Mouse (Mus musculus): ENCODE results near the gene Camkv.
A peak's percentile ranks its signal among the peaks of the same experiment; 100 is the strongest.

The Camkv gene

DNA sequence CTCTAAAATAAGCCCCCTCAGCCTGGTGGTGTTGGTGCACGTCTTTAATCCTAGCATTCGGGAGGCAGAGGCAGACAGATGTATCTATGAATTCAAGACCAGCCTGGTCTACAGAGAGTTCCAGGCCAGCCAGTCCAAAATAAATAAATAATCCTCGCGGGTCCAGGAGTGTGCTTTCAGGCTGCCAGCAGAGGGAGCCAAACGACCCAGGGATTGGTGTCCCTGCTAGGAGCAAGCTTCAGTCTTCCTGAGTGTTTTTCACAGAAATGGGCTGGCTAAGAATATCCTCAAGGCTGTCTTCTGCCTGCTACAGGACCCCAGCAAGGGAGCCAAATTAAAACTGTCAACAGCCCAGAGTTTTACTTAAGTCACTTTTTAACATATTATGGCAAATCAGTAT is 28.2 kb downstream of the Camkv start:
- peak; percentile 85 to 95 for DNase-seq (ENCODE audit: low spot score in 2 of 2)

DNA sequence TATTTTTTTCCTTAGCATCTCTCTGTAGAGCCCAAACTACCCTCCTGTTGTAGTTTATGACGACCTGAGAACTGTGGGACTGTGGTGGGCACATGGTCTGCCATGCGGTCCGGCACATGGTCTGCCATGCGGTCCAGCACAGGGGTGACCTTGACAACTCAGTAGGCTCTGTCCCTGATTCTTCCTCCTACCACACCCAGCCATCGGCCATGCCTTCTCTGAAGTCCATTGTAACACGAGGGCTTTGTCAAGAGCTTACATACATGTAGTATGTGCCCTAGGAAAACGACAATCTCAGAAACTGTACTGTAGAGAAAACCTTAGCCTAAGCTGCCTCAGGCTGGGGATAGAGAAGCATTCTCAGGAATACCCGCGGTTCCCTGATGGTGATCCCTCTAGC is 29.2 kb downstream of the Camkv start:
- DNase-seq (ENCODE audit: low spot score in 2 of 2) = no peak

DNA sequence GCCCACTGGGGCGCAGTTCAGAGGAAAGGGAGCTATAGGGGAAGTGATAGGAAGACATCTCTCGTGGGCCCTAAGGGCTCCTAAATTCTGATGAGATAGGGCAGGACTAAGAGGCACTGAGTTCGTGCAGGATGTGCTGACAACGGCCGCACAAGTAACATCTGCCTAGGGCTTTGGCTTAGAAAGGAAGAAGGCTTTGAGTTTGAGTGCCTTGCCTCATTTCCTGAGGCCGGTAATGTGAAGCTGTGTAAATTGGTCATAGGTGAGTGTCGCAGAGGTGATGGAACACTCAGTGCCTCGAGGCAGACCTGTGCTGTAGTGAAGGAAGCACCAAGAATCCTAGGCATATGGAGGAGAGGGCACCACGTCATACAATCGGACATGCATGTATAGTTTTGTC is 31.2 kb downstream of the Camkv start:
- no peak for DNase-seq (ENCODE audit: low spot score in 2 of 2)

DNA sequence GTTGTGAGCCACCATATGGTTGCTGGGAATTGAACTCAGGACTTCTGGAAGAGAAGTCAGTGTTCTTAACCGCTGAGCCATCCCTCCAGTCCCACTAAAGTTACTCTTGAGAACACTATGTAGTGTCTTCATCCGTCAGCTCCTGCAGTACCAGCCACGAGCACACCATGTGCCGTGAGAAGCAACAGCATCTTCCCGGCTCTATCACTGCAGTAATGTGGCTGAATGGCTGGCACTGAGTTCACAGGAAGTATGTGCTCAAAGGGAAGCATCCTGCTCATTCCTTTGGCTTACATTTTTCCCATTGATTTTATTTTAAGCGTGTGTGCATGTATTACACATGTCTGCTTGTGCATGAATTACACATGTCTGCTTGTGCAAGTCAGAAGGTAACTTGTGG is 32.0 kb downstream of the Camkv start:
- DNase-seq (ENCODE audit: low spot score in 2 of 2) = no peak

DNA sequence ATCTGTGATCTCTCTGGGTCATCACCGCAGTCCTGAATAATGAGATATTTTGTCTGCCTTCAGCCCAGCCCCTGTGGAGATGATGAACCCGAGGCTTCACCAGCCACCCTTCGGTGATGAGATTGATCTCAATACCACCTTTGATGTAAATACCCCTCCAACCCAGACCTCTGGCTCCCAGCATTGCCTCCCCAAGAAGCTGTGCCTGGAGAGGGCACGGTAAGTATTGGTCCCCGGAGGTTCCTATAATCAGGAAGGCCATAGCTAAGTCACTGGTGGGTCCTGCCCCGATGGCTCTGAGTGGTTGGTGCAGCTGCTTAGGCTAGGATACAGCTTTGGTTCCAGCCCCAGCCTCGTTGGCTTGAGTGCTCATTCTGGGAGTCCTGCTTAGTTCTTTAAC is 33.1 kb downstream of the Camkv start:
- DNase-seq (ENCODE audit: low spot score in 2 of 2) = no peak

DNA sequence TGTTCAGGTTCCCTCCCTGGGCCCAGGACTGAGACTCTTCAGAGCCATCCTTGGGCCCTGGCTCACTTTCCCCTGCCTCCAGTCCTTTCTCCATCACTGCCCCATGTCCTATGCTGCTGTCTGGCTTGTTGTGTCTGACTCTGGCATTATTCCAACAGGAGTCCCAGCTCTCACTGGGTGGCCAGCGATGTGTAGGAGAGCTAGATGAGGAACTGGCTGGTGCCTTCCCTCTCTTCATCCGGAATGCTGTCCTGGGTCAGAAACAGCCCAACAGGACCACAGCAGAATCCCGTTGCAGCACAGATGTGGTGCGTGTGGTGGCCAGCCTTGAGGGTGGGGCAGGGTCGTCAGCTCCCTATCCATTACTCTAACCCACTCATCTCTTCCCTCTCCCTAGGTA is 34.8 kb downstream of the Camkv start:
- DNase-seq (ENCODE audit: low spot score in 2 of 2) = no peak

DNA sequence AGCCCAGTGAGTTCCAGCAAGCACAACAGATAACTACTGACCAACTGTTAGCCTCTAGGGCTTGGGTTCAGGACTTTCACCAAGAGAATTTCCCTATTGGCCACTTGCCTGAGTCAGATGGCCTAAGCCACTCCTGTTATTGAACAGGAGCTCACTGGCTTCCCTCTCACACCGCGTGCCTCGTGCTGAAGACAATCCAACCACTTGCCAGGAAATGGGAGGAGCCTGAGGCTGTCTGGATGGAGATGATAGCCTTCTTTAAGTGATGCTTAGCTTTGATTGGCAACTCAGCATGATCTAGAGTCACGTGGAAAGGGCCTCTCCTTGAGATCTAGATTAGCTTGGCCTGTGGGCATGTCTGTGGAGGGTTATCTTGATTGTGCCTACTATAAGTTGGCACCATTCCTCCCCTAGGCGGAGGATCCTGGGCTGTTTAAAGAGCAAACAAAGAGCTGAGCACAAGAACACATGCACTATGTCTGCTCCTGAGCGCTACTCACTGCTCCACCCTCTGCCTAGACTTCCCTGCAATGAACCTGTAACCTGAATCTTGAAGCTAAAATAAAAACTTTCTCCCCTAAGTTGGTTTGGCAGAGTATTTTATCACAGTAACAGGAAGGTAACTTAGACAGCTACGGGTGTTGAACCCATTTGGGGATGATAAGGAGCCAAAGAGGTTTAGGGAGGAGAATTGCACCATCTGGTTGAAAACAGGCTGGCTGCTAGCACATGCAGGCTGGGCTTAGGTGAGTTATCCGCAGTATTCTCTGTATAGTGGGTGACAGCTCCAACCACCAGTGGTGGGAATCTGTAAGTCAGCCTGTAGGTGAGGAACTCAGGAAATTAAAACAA is 36.4 kb downstream of the Camkv start:
- DNase-seq (ENCODE audit: low spot score in 2 of 2) = peak; percentile 77 to 78

DNA sequence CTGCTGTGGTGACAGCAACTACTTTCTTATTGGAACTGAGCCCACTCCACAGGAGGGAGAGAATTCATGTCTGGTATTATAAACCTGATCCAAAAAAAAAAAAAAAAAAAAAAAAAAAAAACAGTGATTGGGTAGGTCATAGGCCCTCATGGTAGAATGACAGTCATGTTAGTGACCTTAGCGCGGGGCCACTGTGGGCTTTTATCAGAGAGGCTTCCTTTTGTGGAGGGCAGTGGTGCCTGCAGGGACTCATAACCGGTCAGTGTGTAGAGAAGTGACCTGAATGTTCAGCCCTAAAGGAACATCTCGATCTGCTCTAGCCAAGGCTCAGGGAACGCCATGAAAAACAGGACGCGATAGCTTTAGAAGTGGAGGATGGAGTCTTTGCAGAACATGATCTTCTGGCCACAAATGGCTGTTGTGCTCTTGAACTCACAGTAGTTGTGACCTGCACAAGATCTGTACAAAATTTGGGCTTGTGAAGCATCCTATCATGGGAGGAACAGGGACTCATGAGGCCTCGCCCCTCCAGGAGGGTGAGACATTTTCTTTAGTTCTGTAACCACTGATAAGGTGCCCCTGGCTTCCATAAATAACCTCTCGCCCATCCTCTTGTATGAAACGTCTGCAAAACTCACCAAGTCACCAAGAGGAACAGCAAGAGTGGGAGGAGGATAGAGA is 39.2 kb downstream of the Camkv start:
- DNase-seq (ENCODE audit: low spot score in 2 of 2) = peak in 1 of 2 experiments; percentile 63

DNA sequence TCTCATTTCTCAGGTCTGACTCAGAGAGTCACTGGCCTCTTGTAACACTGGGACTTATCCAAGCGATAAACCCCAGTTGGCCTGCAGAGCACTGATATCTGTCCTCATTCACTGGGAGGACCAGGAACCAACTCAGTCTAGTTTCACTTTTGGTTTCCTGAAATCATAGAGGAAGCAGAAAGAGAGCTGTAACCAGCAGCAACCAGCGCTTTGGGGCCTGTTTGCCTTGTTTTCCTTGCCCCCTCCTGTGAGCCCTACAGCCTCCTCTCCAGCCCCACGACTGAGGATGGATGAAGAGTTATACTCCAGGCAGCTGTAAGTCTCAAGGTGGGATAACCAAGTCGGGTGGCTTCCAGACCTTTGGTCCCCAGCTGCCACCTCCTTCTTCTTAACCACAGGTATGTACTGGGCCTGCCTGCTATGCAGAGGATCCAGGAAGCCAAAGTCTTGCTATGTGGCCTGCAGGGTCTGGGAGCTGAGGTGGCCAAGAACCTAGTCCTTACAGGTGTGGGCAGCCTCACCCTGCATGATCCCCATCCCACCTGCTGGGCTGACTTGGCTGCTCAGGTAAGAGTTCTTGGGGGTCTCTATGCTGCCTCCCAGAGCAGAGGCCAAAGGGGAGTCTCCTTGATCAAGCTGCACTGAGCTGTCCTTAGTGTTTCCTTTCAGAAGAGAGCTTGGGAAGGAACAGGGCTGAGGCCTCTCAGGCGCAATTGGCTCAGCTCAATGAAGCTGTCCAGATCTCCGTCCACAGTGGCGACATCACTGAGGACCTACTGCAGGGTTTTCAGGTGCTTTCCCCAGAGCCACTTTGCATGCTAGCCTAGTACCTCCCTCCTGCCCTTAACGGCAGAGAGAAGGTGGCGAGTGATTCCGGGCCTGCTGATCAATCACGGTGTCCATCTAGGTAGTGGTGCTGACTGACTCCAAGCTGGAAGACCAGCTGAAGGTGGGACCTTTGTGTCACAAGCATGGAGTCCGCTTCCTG is 40.2 kb downstream of the Camkv start, which contains the start of gene Uba7:
Gene Uba7, plus strand, starts transcription at position 107 of the 988 bp plus-strand sequence.
- DNase-seq (ENCODE audit: low spot score in 2 of 2) = peak; percentile 63 to 75

DNA sequence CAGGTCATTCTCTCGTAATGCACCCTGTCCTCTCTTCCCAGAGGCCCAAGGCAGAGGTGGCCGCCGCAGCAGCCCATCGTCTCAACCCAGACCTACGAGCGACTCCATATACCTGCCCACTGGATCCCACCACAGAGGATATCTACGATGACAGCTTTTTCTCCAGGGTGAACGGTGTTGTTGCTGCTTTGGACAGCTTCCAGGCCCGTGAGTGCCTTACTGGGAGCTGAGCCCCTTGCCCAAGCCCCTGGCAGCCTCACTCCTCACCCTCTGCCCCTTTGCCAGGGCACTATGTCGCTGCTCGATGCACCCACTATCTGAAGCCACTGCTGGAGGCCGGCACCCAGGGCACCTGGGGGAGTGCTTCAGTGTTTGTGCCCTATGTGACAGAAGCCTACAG is 43.3 kb downstream of the Camkv start:
- no peak for DNase-seq (ENCODE audit: low spot score in 2 of 2)

DNA sequence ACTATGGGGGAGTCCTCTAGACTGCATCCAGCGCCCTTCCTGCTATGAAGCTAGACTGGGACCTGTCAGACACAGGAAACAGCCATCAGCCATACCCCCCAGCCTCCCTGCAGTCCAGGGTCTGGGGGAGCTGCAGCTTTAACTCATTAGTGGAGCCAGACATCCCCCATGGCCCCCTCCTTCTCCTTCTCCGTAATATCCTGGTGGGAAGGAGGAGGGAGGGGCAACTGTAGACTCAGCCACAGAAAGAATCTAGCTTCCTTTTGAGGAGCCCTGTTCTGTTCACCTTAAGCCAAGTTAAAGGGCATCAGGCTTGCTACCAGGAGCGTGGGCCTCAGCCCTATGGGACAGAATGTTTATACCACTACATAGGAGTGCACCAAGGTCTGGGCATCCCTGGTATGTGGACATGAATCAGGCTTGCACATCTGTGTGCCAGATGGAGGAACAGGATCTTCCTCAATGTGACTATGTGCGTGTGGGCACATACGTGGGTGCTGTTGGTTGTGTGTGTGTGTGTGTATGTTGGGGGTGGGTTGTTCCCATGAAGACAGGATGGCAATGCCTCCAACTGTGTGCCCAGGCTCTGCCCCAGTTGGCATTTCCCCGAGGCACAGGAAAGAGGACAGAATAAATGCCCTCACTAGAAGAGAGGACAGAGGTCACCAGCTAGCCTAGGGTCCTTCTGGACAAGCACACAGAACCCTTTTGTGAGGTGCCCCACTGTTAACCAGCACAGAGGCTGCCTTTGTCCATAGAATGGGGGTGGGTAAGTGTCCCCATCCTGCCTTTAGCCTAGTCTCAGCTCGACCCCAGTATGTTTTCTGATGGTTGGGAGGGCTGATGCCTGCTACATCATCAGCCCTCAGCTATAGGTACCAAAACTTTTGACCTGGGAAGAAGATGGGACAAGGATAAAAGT is 46.5 kb downstream of the Camkv start:
- DNase-seq (ENCODE audit: low spot score in 2 of 2) = no peak

DNA sequence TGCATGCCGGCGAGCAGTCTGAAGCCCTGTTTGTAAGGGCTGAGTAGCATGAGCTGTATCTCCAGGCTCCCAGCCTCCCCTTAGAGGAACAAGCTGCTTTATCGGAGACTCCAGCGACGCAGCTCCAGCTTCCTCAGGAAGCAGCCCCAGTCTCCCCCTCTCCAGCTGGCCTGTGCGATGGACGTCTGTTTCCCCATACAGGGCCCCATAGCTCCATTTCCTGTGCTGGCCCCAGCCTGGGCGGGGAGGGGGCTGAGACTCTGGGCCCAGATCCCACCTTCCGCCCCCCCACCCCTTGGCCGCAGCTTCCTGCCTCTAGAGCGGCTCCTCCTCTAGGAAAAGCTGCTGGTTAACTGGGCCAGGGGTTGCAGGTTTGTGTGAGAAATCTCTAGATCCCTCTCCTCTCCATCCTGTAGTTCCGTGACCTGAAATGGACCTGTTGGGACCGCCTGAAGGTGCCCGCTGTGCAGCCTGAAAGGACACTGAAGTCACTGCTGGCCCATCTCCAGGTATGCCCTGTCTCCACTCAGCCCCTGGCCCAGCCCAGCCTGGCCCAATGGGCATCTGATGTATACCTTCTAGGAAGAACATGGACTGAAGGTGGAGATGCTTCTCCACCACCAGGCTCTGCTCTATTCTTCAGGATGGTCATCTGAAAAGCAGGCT is 47.3 kb downstream of the Camkv start, which contains the start of gene Gm20661:
Gene Gm20661, plus strand, starts transcription at position 378 of the 666 bp plus-strand sequence.
- peak; percentile 79 to 88 for DNase-seq (ENCODE audit: low spot score in 2 of 2)

DNA sequence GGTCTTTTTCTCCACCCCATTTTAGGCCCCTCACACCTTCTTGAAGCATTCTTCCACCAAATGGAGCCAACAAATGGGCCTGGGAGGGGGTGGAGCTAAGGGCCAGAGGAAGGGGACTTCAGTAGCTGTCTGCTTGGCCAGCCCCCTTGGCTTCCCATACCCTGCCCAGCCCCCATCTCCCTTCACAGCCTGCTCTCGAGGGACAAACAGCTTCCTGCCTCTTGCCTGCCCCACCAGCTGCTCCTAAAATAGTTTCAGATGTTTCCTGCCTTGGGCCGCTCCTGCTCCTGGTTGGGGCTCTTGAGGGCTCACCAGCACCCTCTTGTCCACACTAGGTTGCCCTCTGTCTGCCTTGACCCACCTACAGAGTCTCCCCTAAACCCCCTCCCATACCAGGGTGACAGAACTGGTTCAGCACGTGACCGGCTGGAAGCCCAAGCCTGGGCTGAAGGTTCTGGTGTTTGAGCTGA is 48.0 kb downstream of the Camkv start:
- DNase-seq (ENCODE audit: low spot score in 2 of 2) = peak; percentile 64 to 78

DNA sequence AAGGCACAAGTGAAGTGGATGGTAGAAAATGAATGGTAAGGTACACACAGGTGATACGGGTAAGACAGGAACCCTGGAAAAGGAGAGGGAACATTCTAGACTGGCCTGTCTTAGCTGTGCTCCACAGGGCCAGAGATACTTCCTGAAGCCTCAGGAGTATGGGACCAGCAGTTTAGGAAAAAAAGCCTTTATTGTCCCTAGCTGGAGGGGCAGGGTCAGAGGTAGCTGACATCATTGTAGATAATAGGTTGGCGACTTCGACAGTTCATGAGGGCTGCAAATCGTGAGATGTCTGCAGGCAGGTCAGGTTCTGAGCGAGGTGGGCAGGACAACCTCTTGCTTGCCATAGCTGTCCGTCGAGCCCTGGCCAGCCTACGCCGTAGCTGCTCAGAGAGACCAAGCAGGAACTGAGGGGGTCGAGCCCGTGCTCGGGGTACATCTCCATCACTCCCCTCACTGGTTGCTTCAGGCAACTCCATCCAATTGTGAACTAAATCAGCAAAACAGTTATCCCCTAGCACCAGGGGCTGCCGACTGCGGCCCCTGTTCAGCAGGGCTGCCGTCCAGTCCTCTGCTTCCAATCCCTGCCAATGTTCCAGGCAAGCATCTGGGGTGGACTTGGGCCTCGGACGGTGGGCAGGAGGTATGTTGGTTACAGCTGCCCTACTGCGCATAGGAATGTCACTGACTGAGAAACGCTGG is 48.7 kb downstream of the Camkv start:
- DNase-seq (ENCODE audit: low spot score in 2 of 2) = peak; percentile 41 to 78

DNA sequence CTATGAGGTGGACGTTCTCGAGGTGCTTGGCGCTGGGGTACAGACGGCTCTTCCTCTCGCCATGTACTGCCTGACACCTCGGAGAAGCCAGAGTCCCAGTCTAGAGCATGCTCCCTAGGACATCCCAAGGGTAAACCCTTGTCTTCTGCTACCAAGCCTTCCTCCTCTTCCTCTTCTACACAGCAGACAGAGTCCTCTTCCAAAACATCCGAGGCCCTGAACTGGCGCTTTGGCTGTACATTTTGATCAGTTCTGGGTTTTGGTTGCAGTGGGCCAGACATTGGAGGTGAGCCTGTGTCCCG is 49.2 kb downstream of the Camkv start:
- DNase-seq (ENCODE audit: low spot score in 2 of 2) = no peak

DNA sequence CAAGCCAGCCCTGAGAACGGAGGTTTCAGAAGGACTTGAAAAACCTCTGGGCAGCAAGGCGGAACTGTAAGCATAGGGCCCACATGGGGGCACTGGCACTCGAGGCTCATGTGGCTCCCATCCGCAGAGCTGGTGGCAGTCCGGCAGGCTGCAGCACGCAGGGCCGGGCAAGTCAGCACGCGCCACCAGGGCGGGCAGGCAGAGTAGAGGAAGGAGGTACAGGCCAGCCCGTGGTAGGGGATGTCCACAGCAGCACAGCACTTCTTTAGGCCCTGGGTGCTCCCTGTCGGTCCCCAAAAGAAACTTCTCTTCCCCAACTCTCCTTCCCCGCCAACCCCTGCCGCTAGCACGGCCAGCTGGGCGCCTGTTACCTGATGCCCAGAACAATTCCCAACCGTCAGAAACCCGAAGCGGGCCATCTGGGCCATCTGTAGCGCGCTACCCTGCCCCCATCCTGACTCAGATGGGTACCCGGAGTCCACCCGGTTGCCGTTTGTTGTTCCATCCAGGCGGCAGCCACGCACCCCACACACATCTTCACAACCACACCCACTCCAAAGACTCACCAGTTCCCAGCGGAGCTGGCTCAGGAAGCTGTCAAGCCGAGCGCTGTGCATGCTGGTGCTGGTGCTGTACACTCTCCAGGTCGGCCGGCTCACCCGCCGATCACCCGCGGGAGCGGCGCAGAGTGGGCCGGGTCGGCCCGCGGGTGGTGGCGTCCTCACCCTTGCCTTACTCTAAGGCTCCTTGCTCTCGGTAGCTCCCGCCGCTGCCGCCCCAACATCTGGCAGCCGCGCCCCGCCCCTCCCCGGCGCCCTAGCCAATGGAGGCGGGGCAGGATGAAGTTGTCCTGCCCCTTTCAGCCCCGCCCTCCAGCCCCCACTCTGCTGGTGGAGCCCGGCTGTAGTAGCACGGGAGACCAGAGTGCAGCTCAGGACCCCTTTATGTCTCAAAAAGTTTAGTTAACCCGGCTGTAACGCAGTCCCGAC is 50.0 kb downstream of the Camkv start, which contains the start of gene Inka1:
Gene Inka1, minus strand, starts transcription at position 749 of the 989 bp plus-strand sequence.
- peak; percentile 95 to 97 for DNase-seq (ENCODE audit: low spot score in 2 of 2)

DNA sequence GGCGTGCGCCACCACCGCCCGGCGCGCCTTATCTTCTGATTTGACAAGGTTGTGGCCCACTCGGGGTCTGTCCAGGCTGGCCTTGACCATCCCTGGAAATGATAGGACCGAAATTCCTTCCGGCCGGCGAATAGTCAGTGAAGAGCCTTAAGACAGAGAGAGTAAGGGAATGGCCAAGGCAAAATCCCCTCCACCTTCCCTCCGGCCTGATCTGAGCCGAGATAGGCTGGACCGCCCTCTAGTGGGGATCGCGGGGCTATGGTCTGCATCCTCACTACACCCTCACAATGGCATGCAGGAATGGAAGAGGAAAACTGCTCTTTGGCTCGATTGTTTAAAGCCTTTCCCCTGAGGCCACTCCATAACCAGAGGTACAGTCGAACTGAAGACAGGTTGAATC is 50.9 kb downstream of the Camkv start:
- DNase-seq (ENCODE audit: low spot score in 2 of 2) = peak; percentile 81 to 90

DNA sequence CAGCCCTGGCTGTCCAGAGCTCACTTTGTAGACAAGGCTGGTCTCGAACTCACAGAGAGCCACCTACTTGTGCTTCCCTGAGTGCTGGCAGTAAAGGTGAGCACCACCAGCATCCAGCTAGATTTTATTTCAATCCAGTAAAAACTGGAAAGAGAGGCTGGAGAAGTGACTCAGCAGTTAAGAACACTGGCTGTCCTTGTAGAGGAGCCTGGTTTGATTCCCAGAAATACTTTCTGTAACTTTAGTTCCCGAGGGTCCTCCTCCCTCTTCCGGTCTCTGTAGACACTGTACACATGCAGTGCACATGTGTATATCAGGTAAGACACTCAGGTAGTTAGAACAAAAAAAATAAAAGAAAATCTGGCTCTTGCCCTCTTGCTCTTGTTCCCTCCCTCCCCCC is 52.5 kb downstream of the Camkv start:
- no peak for DNase-seq (ENCODE audit: low spot score in 2 of 2)

Measured in spleen, postnatal 4 days (tissue).